Mouse (Mus musculus): ENCODE measurements around the gene Wipi2. TPM values are rescaled to one million over a fixed set of nuclear protein-coding genes. Genes with fewer than 3 reads are reported as not detected.

The Wipi2 gene
- polyA plus RNA-seq, 1 experiment: not detected

DNA sequence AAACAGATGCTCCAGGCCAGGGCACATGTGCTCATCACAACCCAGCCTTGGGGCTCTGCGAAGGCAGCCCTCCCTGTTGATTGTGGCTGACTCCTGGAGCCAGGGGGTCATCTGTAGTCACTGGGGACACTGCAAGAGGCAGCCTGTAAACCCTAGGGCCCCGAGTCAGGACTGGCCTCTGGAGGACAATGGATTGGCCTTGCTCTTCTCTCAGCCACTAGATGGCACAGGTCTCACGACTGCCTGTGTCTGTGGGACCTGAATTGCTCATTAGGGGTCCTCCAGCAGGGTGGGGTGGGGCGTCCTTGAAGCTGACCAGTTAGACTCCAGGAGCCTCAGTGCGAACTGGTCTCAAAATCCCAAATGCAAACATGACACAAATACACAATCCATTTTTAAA lies 45.6 kb downstream of the Wipi2 start:
- WGBS: 28% methylated on average over 5 of the region's 5 CpGs
- no peak overlapping the region for H3K4me3 ChIP-seq (ENCODE audit: insufficient read depth, low read depth, low read length)
- no peak overlapping the region for H3K27ac ChIP-seq (ENCODE audit: insufficient read depth, low read depth, low read length)
- H3K4me1 ChIP-seq (ENCODE audit: control insufficient read depth, insufficient read depth, low read length): no peaks in the 10 kb centered on the region
- no peak for TF ChIP-seq POLR2A (IDR thresholded peaks at IDR 0.05; ENCODE audit: insufficient read depth, low read depth, low read length)
- TF ChIP-seq CTCF (IDR thresholded peaks at IDR 0.05; ENCODE audit: insufficient read depth, low read depth, low read length): peak; percentile 54; the same call in 1 of the 2 replicates

DNA sequence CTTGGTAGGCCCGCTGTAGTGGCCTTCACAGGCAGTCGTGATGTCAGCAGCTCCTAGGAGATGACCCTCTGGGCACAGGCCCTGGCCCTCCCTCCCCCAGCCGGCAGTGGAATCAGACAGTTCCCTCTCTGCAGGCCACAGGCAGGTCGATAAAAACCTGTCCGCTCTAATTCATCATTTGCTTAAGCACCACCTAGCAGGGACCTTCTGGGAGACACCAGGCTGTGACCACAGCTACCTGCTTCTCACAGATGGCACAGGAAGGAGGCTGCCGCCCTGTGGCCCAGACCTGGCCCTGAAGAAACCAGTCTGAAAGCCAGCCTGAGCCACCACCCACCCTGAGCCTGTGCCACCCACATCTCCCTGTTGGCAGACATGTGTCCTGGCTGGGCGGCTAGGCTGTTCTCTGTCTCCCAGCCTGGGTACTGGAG lies 50.7 kb downstream of the Wipi2 start:
- TF ChIP-seq POLR2A (IDR thresholded peaks at IDR 0.05; ENCODE audit: insufficient read depth, low read depth, low read length) (no peak), CTCF (IDR thresholded peaks at IDR 0.05; ENCODE audit: insufficient read depth, low read depth, low read length) (no peak)
- Histone ChIP-seq H3K27ac (ENCODE audit: insufficient read depth, low read depth, low read length) (no peak overlapping the region), H3K4me3 (ENCODE audit: insufficient read depth, low read depth, low read length) (no peak overlapping the region), H3K4me1 (ENCODE audit: control insufficient read depth, insufficient read depth, low read length) (no peaks in the 10 kb centered on the region)
- 79% methylated on average over 7 of the region's 7 CpGs for WGBS

DNA sequence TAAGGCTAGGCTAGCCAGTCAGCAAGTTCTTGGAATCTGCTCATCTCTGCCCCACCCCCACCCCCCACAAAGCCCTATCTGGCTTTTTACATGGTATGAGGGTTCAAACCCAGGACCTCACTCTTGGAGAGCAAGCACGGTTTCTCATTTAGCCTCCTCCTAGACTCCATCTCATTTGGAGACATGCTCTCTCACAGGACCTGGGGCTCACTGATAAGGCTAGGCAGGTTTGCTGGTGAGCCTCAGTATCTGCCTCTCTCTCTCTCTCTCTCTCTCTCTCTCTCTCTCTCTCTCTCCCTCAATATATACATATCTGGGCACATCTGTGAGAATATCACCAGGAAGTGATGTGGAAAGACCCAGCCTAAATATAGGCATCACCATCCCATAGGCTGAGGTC lies 51.6 kb downstream of the Wipi2 start:
- TF ChIP-seq CTCF (IDR thresholded peaks at IDR 0.05; ENCODE audit: insufficient read depth, low read depth, low read length): no peak
- no peak for TF ChIP-seq POLR2A (IDR thresholded peaks at IDR 0.05; ENCODE audit: insufficient read depth, low read depth, low read length)
- WGBS: 97% methylated on average over 1 of the region's 1 CpGs
- Histone ChIP-seq H3K4me3 (ENCODE audit: insufficient read depth, low read depth, low read length) (no peak overlapping the region), H3K4me1 (ENCODE audit: control insufficient read depth, insufficient read depth, low read length) (no peaks in the 10 kb centered on the region), H3K27ac (ENCODE audit: insufficient read depth, low read depth, low read length) (no peak overlapping the region)

DNA sequence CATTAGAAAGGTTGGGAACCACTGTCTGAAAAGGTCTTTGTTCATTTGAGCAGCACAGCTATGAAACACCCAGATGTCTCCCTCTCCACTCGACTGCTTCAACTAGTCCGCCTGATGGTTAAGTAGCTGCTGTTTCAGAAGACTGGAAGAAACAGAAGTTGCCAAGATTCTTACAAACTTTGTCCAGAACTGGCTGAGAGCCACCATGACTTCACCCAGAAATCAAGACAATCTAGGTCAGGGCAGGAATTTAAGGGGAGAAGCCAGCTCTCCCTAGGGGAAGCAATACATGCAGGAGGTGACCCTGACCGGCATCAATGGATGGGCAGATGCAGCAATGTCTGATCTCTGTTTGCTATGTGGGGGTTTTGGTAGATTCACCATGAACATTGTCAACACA lies 54.4 kb downstream of the Wipi2 start:
- WGBS: 53% methylated on average over 3 of the region's 3 CpGs
- no peak for TF ChIP-seq CTCF (IDR thresholded peaks at IDR 0.05; ENCODE audit: insufficient read depth, low read depth, low read length)
- TF ChIP-seq POLR2A (IDR thresholded peaks at IDR 0.05; ENCODE audit: insufficient read depth, low read depth, low read length): no peak
- no peak overlapping the region for H3K4me3 ChIP-seq (ENCODE audit: insufficient read depth, low read depth, low read length)
- H3K27ac ChIP-seq (ENCODE audit: insufficient read depth, low read depth, low read length): no peak overlapping the region
- H3K4me1 ChIP-seq (ENCODE audit: control insufficient read depth, insufficient read depth, low read length): no peaks in the 10 kb centered on the region

DNA sequence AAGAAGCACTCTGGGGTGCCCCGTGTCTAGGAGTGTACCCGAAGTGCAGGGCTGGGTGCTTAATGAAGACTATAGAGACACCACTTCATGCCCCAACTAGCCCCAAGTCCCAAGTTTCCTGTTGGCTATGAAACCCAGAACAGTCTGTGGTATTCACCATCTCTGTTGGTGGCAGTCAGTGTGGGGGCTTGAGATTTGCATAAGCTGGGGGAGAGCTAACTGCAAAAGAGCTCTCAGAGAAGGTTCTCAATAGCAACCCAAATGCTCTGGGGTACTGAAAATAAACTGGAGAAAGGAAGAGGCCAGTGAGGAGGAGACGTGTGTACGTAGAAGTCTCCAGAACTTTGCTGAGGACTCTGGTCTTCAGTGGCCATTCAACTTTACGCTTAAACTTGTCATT lies 55.0 kb downstream of the Wipi2 start:
- TF ChIP-seq CTCF (IDR thresholded peaks at IDR 0.05; ENCODE audit: insufficient read depth, low read depth, low read length) (no peak), POLR2A (IDR thresholded peaks at IDR 0.05; ENCODE audit: insufficient read depth, low read depth, low read length) (no peak)
- Histone ChIP-seq H3K4me3 (ENCODE audit: insufficient read depth, low read depth, low read length) (no peak overlapping the region), H3K4me1 (ENCODE audit: control insufficient read depth, insufficient read depth, low read length) (no peaks in the 10 kb centered on the region), H3K27ac (ENCODE audit: insufficient read depth, low read depth, low read length) (no peak overlapping the region)
- 84% methylated on average over 5 of the region's 5 CpGs for WGBS

DNA sequence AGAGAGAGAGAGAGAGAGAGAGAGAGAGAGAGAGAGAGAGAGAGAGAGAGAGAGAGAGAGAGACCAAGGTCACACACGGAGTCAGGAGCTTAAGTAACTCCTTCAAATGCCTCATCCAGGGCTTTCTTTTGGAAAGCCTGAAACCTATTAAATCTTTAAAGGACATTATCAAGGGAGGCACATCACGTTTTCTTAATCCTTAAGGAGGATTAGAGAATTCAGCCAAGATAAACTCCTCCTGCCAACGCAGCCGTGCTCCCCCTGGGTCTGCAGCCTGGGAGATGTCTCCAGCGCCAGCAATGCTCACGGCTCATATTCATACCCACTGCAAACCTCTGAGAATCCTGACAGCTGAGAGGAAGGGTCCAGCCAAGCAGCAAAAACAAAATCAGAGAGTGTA lies 61.4 kb downstream of the Wipi2 start:
- Histone ChIP-seq H3K4me3 (ENCODE audit: insufficient read depth, low read depth, low read length) (no peak overlapping the region), H3K27ac (ENCODE audit: insufficient read depth, low read depth, low read length) (no peak overlapping the region), H3K4me1 (ENCODE audit: control insufficient read depth, insufficient read depth, low read length) (peaks cover 19% of the 10 kb centered on the region)
- TF ChIP-seq POLR2A (IDR thresholded peaks at IDR 0.05; ENCODE audit: insufficient read depth, low read depth, low read length) (no peak), CTCF (IDR thresholded peaks at IDR 0.05; ENCODE audit: insufficient read depth, low read depth, low read length) (no peak)
- 53% methylated on average over 6 of the region's 6 CpGs for WGBS

DNA sequence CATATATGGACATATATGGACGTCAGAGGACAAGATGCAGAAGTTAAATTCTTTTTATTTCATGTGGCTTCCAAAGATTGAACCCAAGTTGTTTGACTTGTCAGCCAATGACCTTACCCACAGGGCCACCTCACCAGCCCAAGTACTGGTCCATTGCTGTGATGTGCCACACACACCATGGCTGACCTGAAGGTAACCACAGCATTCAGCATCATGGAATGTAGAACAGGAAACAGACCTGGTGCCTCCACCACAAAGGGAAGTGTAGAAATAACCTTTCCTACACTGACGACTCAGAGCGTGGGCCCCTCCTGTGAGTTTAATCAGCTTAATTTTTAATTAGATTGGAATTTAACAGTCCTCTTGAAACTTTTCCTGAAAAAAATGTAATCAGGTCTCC lies 62.8 kb downstream of the Wipi2 start:
- H3K4me3 ChIP-seq (ENCODE audit: insufficient read depth, low read depth, low read length): no peak overlapping the region
- TF ChIP-seq CTCF (IDR thresholded peaks at IDR 0.05; ENCODE audit: insufficient read depth, low read depth, low read length) (no peak), POLR2A (IDR thresholded peaks at IDR 0.05; ENCODE audit: insufficient read depth, low read depth, low read length) (no peak)
- H3K4me1 ChIP-seq (ENCODE audit: control insufficient read depth, insufficient read depth, low read length): peaks cover 28% of the 10 kb centered on the region
- no peak overlapping the region for H3K27ac ChIP-seq (ENCODE audit: insufficient read depth, low read depth, low read length)
- WGBS: 87% methylated on average over 3 of the region's 3 CpGs

DNA sequence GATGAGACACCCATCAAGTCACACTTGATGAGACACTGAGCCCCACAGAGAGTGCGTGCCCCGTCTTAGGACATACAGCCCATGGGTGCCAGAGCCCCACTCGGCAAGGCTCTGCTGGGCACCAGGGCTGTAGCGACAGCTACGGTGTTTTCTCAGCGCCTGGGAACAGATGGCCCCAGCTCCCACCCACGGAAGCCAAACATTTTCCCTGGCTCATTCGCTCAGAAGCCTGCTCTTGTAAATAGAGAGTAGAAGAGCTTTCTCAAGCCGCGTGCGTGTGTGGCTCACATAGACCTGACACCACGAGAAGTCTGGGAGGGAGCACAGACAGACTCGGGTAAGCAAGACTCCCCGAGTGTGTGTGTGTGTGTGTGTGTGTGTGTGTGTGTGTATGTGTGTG lies 64.8 kb downstream of the Wipi2 start, which contains the start of gene Slc29a4:
Gene Slc29a4 (plus strand): TSS at position 265 of the 400 bp plus-strand sequence.
- Histone ChIP-seq H3K4me3 (ENCODE audit: insufficient read depth, low read depth, low read length) (no peak within 1 kb of the TSS), H3K27ac (ENCODE audit: insufficient read depth, low read depth, low read length) (no peak within 1 kb of the TSS), H3K4me1 (ENCODE audit: control insufficient read depth, insufficient read depth, low read length) (peaks cover 30% of the 10 kb centered on the region)
- no peak for TF ChIP-seq POLR2A (IDR thresholded peaks at IDR 0.05; ENCODE audit: insufficient read depth, low read depth, low read length)
- no peak for TF ChIP-seq CTCF (IDR thresholded peaks at IDR 0.05; ENCODE audit: insufficient read depth, low read depth, low read length)
- WGBS: 22% methylated on average over 14 of the region's 14 CpGs

DNA sequence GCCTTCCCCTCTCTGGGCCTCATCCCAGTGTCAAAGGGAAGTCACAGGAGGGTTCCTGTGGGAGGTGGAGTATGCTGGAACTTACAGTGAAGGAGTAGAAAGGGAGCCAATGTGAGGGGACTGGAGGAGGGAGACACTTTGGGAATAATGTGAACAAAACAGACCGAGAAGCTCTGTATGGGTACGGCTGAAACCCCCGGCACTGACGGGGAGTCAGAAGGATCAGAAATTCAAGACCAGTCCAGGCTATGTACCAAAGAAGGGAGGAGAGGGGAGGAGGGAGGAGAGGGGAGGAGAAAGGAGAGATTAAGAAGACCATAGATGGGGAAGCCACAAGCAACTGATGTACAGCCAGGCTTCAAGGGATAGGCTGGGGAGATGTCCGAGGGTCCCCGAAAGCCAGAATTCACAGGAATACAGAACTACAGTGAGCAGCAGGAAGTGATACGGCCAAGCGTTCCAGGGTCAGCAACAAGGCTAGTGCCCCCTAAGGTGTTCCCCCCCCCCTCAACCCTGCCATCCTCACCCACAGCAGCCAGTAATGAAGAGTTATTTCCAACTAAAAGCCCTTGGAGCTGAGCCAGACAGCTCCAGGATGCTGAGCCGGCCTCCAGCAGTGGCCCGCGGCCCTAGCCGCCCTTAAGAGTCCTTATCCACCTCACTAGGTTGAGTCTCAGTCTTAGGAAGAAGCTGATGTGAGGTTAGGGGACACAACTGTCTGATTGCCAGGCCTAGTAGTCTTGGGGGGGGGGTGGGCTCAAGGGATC lies 65.7 kb downstream of the Wipi2 start:
- TF ChIP-seq POLR2A (IDR thresholded peaks at IDR 0.05; ENCODE audit: insufficient read depth, low read depth, low read length): no peak
- TF ChIP-seq CTCF (IDR thresholded peaks at IDR 0.05; ENCODE audit: insufficient read depth, low read depth, low read length): no peak
- Histone ChIP-seq H3K4me1 (ENCODE audit: control insufficient read depth, insufficient read depth, low read length) (peaks cover 30% of the 10 kb centered on the region), H3K4me3 (ENCODE audit: insufficient read depth, low read depth, low read length) (no peak overlapping the region), H3K27ac (ENCODE audit: insufficient read depth, low read depth, low read length) (no peak overlapping the region)
- 44% methylated on average over 12 of the region's 12 CpGs for WGBS

Data from olfactory bulb, adult 2 months (tissue).